Mouse (Mus musculus) heart, postnatal 0 days (tissue): ENCODE data around the gene Mphosph6. TPM values are rescaled to one million over a fixed set of nuclear protein-coding genes. Genes with fewer than 3 reads are reported as not detected.

Experiments
- ATAC-seq: fragments of 200-750 bp; cut with Nextera tagmentation; 2 replicates; pipeline ENCODE4 v1.8.0; 2017; ENCODE audit warnings: low read depth, moderate number of reproducible peaks, moderate library complexity; ENCODE audit not compliant: insufficient read depth
- DNase-seq: peaks from one replicate; pipeline ENCODE4 v3.0.0-alpha.2; 2016; ENCODE audit warnings: low spot score
- H3K27ac ChIP-seq: fragments of 300-500 bp; sonication (generic); 2 replicates; pipeline ENCODE4 v1.5.1; 2014; ENCODE audit warnings: low read depth, mild to moderate bottlenecking
- H3K27me3 ChIP-seq: fragments of 300-500 bp; sonication (generic); 2 replicates; pipeline ENCODE4 v1.6.1; 2014; ENCODE audit warnings: low read length, mixed read lengths; ENCODE audit not compliant: control insufficient read depth, insufficient read depth
- H3K36me3 ChIP-seq: fragments of 300-500 bp; sonication (generic); replicated peaks from 2 replicates; pipeline ENCODE4 v1.6.1; 2014; ENCODE audit warnings: low read length, mixed read lengths; ENCODE audit not compliant: control insufficient read depth, insufficient read depth
- H3K4me1 ChIP-seq: fragments of 300-500 bp; sonication (generic); 2 replicates; pipeline ENCODE4 v1.6.1; 2014; ENCODE audit warnings: antibody characterized with exemption; ENCODE audit not compliant: control insufficient read depth, insufficient read depth
- H3K4me2 ChIP-seq: fragments of 300-500 bp; sonication (generic); 2 replicates; pipeline ENCODE4 v1.6.1; 2014; ENCODE audit warnings: low read depth, mild to moderate bottlenecking, low read length, moderate library complexity
- H3K4me3 ChIP-seq: fragments of 300-500 bp; sonication (generic); 2 replicates; pipeline ENCODE4 v1.5.1; 2014; ENCODE audit warnings: low read depth, low read length
- H3K9ac ChIP-seq: fragments of 300-500 bp; sonication (generic); replicated peaks from 2 replicates; pipeline ENCODE4 v1.6.1; 2014; ENCODE audit warnings: low read depth, low read length, mixed read lengths
- H3K9me3 ChIP-seq: fragments of 300-500 bp; sonication (generic); replicated peaks from 2 replicates; pipeline ENCODE4 v1.6.1; 2016; ENCODE audit warnings: low read length; ENCODE audit not compliant: control insufficient read depth
- CTCF ChIP-seq: IDR thresholded peaks from 2 replicates; pipeline ENCODE4 v1.5.1; 2016; ENCODE audit warnings: antibody characterized with exemption, control low read depth, low read depth
- EP300 ChIP-seq: IDR thresholded peaks from 2 replicates; pipeline ENCODE4 v1.6.1; 2016; ENCODE audit warnings: antibody characterized with exemption, low read depth
- WGBS: fragments of 180-500 bp; shearing (Covaris S2); extraction: QIAGEN DNeasy Blood & Tissue Kit; methylation state at CpG from one replicate; pipeline ENCODE4 v1.1.7; 2014; 5-methylcytosine and 5-hydroxymethylcytosine counted together
- polyA plus RNA-seq: library from polyadenylated mRNA; unstranded; fragments of >200 nt; fragmentation: Nextera tagmentation; extraction: Ambion mirVana; gene quantifications from 2 replicates; pipeline ENCODE4 v1.2.1, GENCODE M21; 2015
- total RNA-seq: library from RNA; depleted of rRNA; stranded (reverse); fragments of >200 nt; gene quantifications from 2 replicates; pipeline ENCODE4 v1.2.3, GENCODE M21; 2014; ENCODE audit warnings: low replicate concordance; rRNA removed

Mphosph6 gene
- total RNA-seq: 12.9 and 24.3 TPM in 2 replicates
- polyA plus RNA-seq: 19.8 and 23.6 TPM in 2 replicates

- Histone ChIP-seq H3K27me3 (no peaks in the 10 kb centered on the region), H3K4me1 (peaks cover 12% of the 10 kb centered on the region), H3K36me3 (peaks cover 23% of the 10 kb centered on the region), H3K27ac (peak within 1 kb of the TSS; percentile 93), H3K4me2 (peak within 1 kb of the TSS; percentile 82), H3K4me3 (peak within 1 kb of the TSS; percentile 81), H3K9ac (peak within 1 kb of the TSS; percentile 76), H3K9me3 (no peaks in the 10 kb centered on the region)
- ATAC-seq: peak; percentile 99
- under 1% methylated on average over 65 of the region's 65 CpGs for WGBS
- DNase-seq: peak; percentile 94
- TF ChIP-seq CTCF (peak; percentile 35), EP300 (no peak)
Observed at GRCm38 (mm10) chr8:117801443-117802298, at the start of gene Mphosph6. TSS of gene Mphosph6 (minus strand) at chr8:117801943.

DNA sequence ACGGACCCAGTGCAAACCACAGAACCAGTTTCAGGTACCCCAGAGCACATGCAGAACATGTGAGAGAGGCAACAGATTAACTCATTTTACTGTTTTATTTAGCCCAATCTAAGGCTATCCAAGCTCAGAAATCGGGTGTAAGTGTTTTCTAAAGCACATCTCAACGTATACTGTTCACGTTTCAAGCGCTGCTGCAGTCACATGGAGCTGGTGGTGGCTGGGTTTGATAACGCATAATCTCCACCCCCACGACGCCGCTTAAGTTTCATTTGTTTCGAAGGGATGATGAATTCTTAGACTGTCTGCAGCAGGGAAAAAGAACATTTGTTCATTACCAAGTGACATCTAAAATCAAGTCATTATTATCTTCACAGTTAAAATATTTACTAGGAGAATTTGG is 48.7 kb upstream of the Mphosph6 start:
- 62% methylated on average over 10 of the region's 10 CpGs for WGBS
- no peak for ATAC-seq

GRCm38 (mm10) chr8:117847865-117848264 is 46.1 kb upstream of the Mphosph6 start:
- no peaks in the 10 kb centered on the region for H3K36me3 ChIP-seq
- no peak overlapping the region for H3K4me3 ChIP-seq
- DNase-seq (no peak), ATAC-seq (no peak)
- no peak overlapping the region for H3K27ac ChIP-seq
- no peak overlapping the region for H3K9ac ChIP-seq
- no peaks in the 10 kb centered on the region for H3K4me1 ChIP-seq
- TF ChIP-seq CTCF (no peak), EP300 (no peak)
- peaks cover 4% of the 10 kb centered on the region; the same call in 1 of the 2 replicates for H3K9me3 ChIP-seq
- no peaks in the 10 kb centered on the region for H3K27me3 ChIP-seq
- 84% methylated on average over 6 of the region's 6 CpGs for WGBS
- no peak overlapping the region for H3K4me2 ChIP-seq

More for the DNA sequence above, 48.7 kb upstream of the Mphosph6 start:
- Histone ChIP-seq H3K9ac (no peak overlapping the region), H3K27me3 (no peaks in the 10 kb centered on the region), H3K9me3 (no peaks in the 10 kb centered on the region), H3K4me2 (no peak overlapping the region), H3K36me3 (no peaks in the 10 kb centered on the region), H3K4me1 (no peaks in the 10 kb centered on the region), H3K27ac (no peak overlapping the region), H3K4me3 (no peak overlapping the region)
- DNase-seq: no peak
- TF ChIP-seq CTCF (no peak), EP300 (no peak)

DNA sequence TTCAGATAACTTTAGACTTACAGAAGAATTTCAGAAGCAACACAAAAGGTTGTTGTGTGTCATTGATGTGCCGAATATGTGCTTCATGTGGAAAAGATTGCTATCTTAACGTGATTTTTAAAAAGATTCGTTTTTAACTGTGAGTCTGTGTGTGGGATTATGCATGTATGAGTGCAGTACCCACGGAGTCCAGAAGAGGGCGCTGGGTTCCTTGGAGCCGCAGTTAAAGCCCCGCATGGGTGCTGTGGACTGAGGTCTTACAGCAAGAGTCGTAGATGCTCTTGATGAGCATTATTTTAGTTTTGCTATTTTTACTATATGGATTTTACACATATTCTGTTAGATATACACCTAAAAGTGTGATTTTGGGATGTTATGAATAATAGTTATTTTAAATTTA is 42.0 kb upstream of the Mphosph6 start:
- no peak for DNase-seq
- Histone ChIP-seq H3K4me3 (no peak overlapping the region), H3K36me3 (no peaks in the 10 kb centered on the region), H3K9ac (no peak overlapping the region), H3K9me3 (peaks cover 4% of the 10 kb centered on the region; the same call in 1 of the 2 replicates), H3K27ac (no peak overlapping the region), H3K4me2 (no peak overlapping the region), H3K27me3 (no peaks in the 10 kb centered on the region), H3K4me1 (no peaks in the 10 kb centered on the region)
- TF ChIP-seq CTCF (no peak), EP300 (no peak)
- 85% methylated on average over 8 of the region's 8 CpGs for WGBS
- ATAC-seq: no peak

DNA sequence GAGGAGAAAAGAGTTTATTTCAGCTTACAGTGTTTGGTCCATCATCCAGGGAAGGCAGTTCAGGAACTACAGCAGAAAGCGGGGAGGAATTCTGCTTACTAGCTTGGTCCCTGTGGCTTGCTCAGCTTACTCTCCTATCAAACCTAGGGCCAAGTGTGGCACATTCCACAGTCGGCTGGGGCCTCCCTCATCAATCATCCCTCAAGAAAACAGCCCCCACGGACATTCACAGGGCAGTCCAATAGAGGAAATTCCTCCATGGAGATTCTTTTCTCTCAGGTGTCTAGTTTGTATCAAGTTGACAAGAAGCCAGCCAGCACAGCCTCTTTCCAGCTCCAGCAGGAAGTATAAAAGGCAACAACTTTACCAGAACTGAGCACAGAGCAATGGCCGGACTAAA is 11.8 kb upstream of the Mphosph6 start:
- Histone ChIP-seq H3K9me3 (no peaks in the 10 kb centered on the region), H3K36me3 (no peaks in the 10 kb centered on the region), H3K9ac (no peak overlapping the region), H3K4me2 (no peak overlapping the region), H3K27ac (no peak overlapping the region), H3K4me3 (no peak overlapping the region), H3K27me3 (no peaks in the 10 kb centered on the region), H3K4me1 (no peaks in the 10 kb centered on the region)
- 34% methylated on average over 4 of the region's 4 CpGs for WGBS
- TF ChIP-seq CTCF (no peak), EP300 (no peak)
- no peak for DNase-seq
- no peak for ATAC-seq
